Mouse (Mus musculus): ENCODE data around the gene Mb21d2. TPM values are rescaled to one million over a fixed set of nuclear protein-coding genes. Genes with fewer than 3 reads are reported as not detected.

Gene Mb21d2
- total RNA-seq, 2 experiments from 2014 or later, result 6.1 to 7.6 TPM

- DNase-seq, result no peak
- intact Hi-C loops (cut with DNase I), result no loop called here
Measured at GRCm38 (mm10) chr16:28905567-28906289, 23.7 kb downstream of the Mb21d2 start.

GRCm38 (mm10) chr16:28902620-28903565 lies 26.6 kb downstream of the Mb21d2 start:
- intact Hi-C loops (cut with DNase I), result no loop called here
- DNase-seq, result no peak

DNA sequence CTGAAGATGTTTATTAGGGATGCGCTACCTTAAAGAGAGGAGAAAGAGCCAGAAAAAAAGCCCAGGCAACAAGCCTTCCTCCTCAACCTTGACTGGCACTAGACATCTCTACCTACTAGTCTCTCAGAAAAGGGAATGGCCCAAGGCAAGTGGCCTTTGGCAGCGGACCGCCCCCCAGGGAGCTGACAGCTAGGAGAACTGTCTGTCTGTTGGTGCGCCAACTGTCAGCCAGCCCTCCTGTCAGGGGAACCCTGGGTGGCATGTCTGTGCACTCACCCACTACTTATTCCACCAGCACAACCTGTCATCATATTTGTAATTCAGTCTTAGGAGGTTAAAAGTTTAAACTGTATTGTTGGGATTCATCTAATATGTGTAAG lies 30.3 kb downstream of the Mb21d2 start:
- DNase-seq, result no peak
- intact Hi-C loops (cut with DNase I), result no loop called here

DNA sequence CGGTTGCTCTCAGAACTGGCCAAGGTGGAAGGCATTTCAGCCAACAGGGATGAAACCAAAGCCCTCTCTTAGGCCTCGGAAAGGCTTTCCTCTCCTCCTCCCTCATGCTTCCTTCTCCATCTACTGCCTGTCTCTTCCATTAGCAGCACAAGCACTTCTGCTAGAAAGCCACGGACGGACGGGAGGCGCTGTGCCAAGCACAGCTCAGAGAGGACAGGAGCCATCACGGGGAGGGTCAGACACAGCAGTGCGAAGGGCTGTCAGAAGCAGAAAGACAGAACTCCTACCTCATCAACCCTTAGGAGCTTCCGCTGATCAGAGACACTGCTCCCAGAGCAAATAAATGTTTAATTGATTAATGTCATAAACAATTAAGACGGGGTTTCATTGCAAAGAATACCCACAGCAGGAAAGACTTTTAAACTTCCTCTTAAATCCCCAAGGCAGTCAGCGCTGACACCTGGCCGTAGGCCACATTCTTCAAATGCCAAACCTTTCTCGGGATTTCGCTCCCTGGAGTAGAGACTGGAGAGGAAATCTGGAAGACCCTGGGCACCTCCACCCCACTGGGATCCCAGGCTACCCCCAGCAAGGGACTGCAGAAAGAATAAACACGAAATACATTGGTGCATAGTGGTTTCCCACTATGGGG lies 30.8 kb downstream of the Mb21d2 start:
- peak; percentile 35 to 49 for DNase-seq
- intact Hi-C loops (cut with DNase I), result no loop called here

GRCm38 (mm10) chr16:28896571-28896970 lies 32.9 kb downstream of the Mb21d2 start:
- DNase-seq, result no peak
- intact Hi-C loops (cut with DNase I), result no loop called here

- DNase-seq, result no peak
- intact Hi-C loops (cut with DNase I), result no loop called here
Measured at GRCm38 (mm10) chr16:28894872-28895271, 34.6 kb downstream of the Mb21d2 start.

GRCm38 (mm10) chr16:28893266-28893665 lies 36.2 kb downstream of the Mb21d2 start:
- DNase-seq, result no peak
- intact Hi-C loops (cut with DNase I), result no loop called here

DNA sequence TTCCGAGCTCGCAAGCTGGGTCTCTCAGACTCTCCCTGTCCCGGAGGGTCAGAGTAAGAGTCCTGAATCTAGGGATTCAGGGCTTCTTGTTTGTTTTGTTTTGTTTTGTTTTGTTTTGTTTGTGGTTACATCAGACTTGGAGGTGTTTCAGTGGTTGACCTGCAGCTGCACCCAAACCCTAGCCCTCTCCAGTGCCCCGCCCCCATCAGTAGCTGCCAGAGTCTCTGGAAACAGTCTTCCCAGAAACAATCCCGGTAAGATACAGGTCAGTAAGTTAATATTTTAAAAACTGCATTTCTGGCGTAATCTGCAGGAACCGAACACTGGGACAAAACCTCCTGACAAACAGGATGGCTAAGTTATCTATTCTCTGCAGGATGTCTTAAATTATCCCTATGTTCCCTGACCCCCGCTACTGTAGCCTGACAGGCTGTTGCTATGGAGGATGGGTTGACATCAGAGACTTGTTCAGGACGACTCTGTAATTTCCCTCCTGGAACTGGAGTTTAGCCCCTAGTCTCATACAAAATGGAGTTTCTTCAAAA lies 43.2 kb downstream of the Mb21d2 start:
- intact Hi-C loops (cut with DNase I), result no loop called here
- DNase-seq, result no peak

GRCm38 (mm10) chr16:28885474-28885873 lies 44.0 kb downstream of the Mb21d2 start:
- DNase-seq, result no peak
- intact Hi-C loops (cut with DNase I), result no loop called here

GRCm38 (mm10) chr16:28884661-28885060 lies 44.8 kb downstream of the Mb21d2 start:
- intact Hi-C loops (cut with DNase I), result no loop called here
- DNase-seq, result no peak

- DNase-seq, result no peak
- intact Hi-C loops (cut with DNase I), result no loop called here
Measured at GRCm38 (mm10) chr16:28883649-28884048, 45.8 kb downstream of the Mb21d2 start.

GRCm38 (mm10) chr16:28882687-28883428 lies 46.6 kb downstream of the Mb21d2 start:
- no peak for DNase-seq
- intact Hi-C loops (cut with DNase I), result no loop called here

DNA sequence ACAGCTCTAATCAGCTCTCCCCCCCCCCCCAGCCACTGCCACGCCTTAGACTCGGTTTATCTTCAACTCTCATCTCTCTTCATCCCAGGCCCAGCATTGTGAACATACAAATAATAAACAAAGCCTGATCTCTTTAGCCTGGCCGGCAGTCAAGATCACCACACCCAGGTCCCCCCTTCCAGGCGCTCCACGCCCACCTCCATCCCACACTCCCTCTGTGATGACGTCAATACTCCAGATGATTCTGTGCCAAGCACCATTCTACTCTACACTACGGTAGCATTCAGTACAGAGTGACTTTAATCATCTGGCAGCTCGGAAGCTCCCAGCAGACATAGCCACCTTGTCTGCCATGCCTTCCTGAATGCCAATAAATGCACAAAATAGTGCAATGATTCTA lies 47.7 kb downstream of the Mb21d2 start:
- peak in 1 of 2 experiments; percentile 32 for DNase-seq

GRCm38 (mm10) chr16:28880756-28881155 lies 48.7 kb downstream of the Mb21d2 start:
- intact Hi-C loops (cut with DNase I), result no loop called here
- DNase-seq, result no peak

More for the DNA sequence above, 47.7 kb downstream of the Mb21d2 start:
- intact Hi-C loops (cut with DNase I), result no loop called here

DNA sequence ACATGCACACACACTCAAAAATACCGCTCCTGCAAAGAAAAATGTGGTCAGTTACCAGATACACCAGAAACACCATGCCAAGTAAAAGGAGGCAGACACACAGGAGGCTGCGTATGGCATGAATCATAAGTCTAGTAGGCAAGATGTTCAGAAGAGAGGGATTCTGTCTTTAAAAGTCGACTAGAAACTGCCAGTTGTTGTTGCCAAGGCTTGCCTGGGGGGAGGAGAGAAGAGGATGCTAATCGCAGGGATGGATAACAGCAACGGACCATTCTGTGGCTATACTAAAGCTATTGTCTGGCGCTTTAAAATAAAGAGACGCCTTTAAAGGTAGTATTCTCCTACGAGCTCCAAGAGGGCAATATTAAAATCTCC lies 49.2 kb downstream of the Mb21d2 start:
- intact Hi-C loops (cut with DNase I), result no loop called here
- no peak for DNase-seq

DNA sequence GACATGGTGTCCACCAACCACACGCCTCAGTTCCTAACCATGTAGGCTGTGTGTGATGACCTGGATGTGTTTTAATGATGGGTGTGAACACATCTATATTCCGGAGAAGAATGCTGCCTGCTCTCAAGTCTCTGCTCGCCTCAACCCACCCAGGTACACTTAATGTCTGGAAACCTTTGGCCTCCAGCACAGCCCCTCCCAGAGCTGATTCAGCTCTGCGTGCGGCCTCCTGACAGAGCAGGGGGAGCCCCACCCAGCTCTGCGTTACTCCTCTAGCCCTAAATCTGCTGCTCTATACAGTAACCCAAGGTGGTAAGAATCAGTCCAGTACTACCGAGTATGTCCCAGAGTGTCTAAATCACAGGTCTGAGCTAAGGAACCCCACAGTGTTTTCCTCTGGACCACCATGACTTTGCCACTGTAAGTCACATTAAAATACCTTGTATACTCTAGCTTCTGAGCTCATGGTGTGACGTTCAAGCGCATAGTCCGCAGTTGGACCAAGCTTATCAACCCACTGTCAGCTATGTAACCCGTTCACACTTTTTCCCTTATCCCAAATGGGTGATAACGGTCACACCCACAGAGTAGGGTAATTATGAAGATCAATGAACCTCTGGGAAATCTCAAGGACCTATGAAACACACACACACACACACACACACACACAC lies 49.7 kb downstream of the Mb21d2 start:
- intact Hi-C loops (cut with DNase I), result no loop called here
- DNase-seq, result no peak

DNA sequence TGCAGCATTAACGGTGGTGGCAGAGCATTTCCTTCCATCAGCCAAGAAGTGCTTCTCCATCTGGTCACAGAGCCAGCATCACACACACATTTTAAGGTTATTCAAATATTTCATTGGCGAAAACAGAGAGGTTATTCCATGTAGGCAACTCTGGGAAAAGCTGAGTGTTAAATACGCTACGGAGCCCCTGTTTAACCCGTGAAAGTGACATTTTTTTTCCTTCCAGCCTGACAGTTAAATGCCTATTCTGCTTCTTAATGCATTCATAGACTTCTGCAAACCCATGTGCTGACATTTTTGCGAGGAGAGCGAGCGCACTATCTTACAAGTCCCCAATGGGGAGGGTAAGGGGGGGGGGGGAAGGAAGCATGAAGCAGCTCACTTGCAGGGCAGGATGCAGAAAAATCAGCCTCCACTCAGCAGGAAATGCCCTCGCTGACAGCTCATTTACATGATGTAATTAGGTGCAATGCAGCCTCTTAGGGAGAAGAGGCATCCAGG lies 52.3 kb downstream of the Mb21d2 start:
- intact Hi-C loops (cut with DNase I), result no loop called here
- no peak for DNase-seq

- no peak for DNase-seq
Measured at GRCm38 (mm10) chr16:28873404-28873895, 56.0 kb downstream of the Mb21d2 start.

GRCm38 (mm10) chr16:28870860-28871259 lies 58.6 kb downstream of the Mb21d2 start:
- intact Hi-C loops (cut with DNase I), result no loop called here

More at GRCm38 (mm10) chr16:28873404-28873895, 56.0 kb downstream of the Mb21d2 start:
- intact Hi-C loops (cut with DNase I), result no loop called here

More at GRCm38 (mm10) chr16:28870860-28871259, 58.6 kb downstream of the Mb21d2 start:
- DNase-seq, result no peak

Measured in heart, postnatal 14 days (tissue).